Mouse (Mus musculus): ENCODE data around the gene Pdzd7. TPM values are rescaled to one million over a fixed set of nuclear protein-coding genes. Genes with fewer than 3 reads are reported as not detected.
A peak's percentile ranks its signal among the peaks of the same experiment; 100 is the strongest.

The Pdzd7 gene
- polyA plus RNA-seq, 2 experiments: 0.03 TPM; not detected in 1

GRCm38 (mm10) chr19:44997786-44998185 is 47.7 kb downstream of the Pdzd7 start:
- Histone ChIP-seq H3K4me2 (ENCODE audit: low read depth) (no peak overlapping the region), H3K9me3 (ENCODE audit: control insufficient read depth, low read length) (no peaks in the 10 kb centered on the region), H3K36me3 (replicated peaks; ENCODE audit: control insufficient read depth, insufficient read depth, low read depth) (no peaks in the 10 kb centered on the region), H3K4me3 (ENCODE audit: insufficient read depth in 1 of 2, low read depth in 2 of 2, low read length in 2 of 2) (no peak overlapping the region), H3K4me1 (replicated peaks; ENCODE audit: control insufficient read depth in 2 of 2, insufficient read depth in 2 of 2, low read length in 1 of 2) (no peaks in the 10 kb centered on the region), H3K27me3 (ENCODE audit: control insufficient read depth, insufficient read depth, low read length) (no peaks in the 10 kb centered on the region), H3K9ac (replicated peaks) (no peak overlapping the region), H3K27ac (no peak overlapping the region)
- TF ChIP-seq CTCF (IDR thresholded peaks at IDR 0.05; ENCODE audit: low read depth) (no peak), EP300 (IDR thresholded peaks at IDR 0.05; ENCODE audit: low read depth) (no peak)
- WGBS (ENCODE audit: insufficient replicate concordance): 72% methylated on average over 11 of the region's 11 CpGs
- ATAC-seq (ENCODE audit: insufficient read depth) (no peak), DNase-seq (ENCODE audit: low read depth in 3 of 3, low spot score in 3 of 3) (no peak)

GRCm38 (mm10) chr19:44992712-44993111 is 52.8 kb downstream of the Pdzd7 start:
- Histone ChIP-seq H3K4me3 (ENCODE audit: insufficient read depth in 1 of 2, low read depth in 2 of 2, low read length in 2 of 2) (no peak overlapping the region), H3K27ac (no peak overlapping the region)
- ATAC-seq (ENCODE audit: insufficient read depth): no peak

GRCm38 (mm10) chr19:44992246-44992645 is 53.3 kb downstream of the Pdzd7 start:
- no peak overlapping the region for H3K27ac ChIP-seq
- no peak for ATAC-seq (ENCODE audit: insufficient read depth)
- DNase-seq (ENCODE audit: low read depth in 3 of 3, low spot score in 3 of 3): no peak

More at GRCm38 (mm10) chr19:44992712-44993111, 52.8 kb downstream of the Pdzd7 start:
- no peak overlapping the region for H3K4me2 ChIP-seq (ENCODE audit: low read depth)
- WGBS (ENCODE audit: insufficient replicate concordance): 41% methylated on average over 7 of the region's 7 CpGs
- DNase-seq (ENCODE audit: low read depth in 3 of 3, low spot score in 3 of 3): no peak
- H3K4me1 ChIP-seq (replicated peaks; ENCODE audit: control insufficient read depth in 2 of 2, insufficient read depth in 2 of 2, low read length in 1 of 2): peaks cover 0 to 6% of the 10 kb centered on the region in 2 experiments; a peak in 1 of 4 replicates
- no peaks in the 10 kb centered on the region for H3K9me3 ChIP-seq (ENCODE audit: control insufficient read depth, low read length)
- peaks cover 19% of the 10 kb centered on the region for H3K27me3 ChIP-seq (ENCODE audit: control insufficient read depth, insufficient read depth, low read length)
- no peak for TF ChIP-seq EP300 (IDR thresholded peaks at IDR 0.05; ENCODE audit: low read depth)
- TF ChIP-seq CTCF (IDR thresholded peaks at IDR 0.05; ENCODE audit: low read depth): no peak
- no peaks in the 10 kb centered on the region for H3K36me3 ChIP-seq (replicated peaks; ENCODE audit: control insufficient read depth, insufficient read depth, low read depth)
- H3K9ac ChIP-seq (replicated peaks): no peak overlapping the region

GRCm38 (mm10) chr19:44991031-44991430 is 54.5 kb downstream of the Pdzd7 start:
- peak overlapping the region; percentile 40 for H3K4me2 ChIP-seq (ENCODE audit: low read depth)
- H3K27ac ChIP-seq: no peak overlapping the region
- H3K9ac ChIP-seq (replicated peaks): no peak overlapping the region
- ATAC-seq (ENCODE audit: insufficient read depth): peak; percentile 35; the same call in 1 of the 2 replicates
- DNase-seq (ENCODE audit: low read depth in 3 of 3, low spot score in 3 of 3): peak in 1 of 3 experiments; percentile 25
- H3K36me3 ChIP-seq (replicated peaks; ENCODE audit: control insufficient read depth, insufficient read depth, low read depth): no peaks in the 10 kb centered on the region
- peaks cover 19% of the 10 kb centered on the region for H3K27me3 ChIP-seq (ENCODE audit: control insufficient read depth, insufficient read depth, low read length)
- 53% methylated on average over 8 of the region's 8 CpGs for WGBS (ENCODE audit: insufficient replicate concordance)
- no peaks in the 10 kb centered on the region for H3K9me3 ChIP-seq (ENCODE audit: control insufficient read depth, low read length)
- H3K4me1 ChIP-seq (replicated peaks; ENCODE audit: control insufficient read depth in 2 of 2, insufficient read depth in 2 of 2, low read length in 1 of 2): peaks cover 0 to 7% of the 10 kb centered on the region in 2 experiments; a peak in 1 of 4 replicates
- H3K4me3 ChIP-seq (ENCODE audit: insufficient read depth in 1 of 2, low read depth in 2 of 2, low read length in 2 of 2): peak overlapping the region in 1 of 2 experiments; percentile 14; a peak in 1 of 4 replicates
- TF ChIP-seq CTCF (IDR thresholded peaks at IDR 0.05; ENCODE audit: low read depth) (no peak), EP300 (IDR thresholded peaks at IDR 0.05; ENCODE audit: low read depth) (no peak)

More at GRCm38 (mm10) chr19:44992246-44992645, 53.3 kb downstream of the Pdzd7 start:
- Histone ChIP-seq H3K4me3 (ENCODE audit: insufficient read depth in 1 of 2, low read depth in 2 of 2, low read length in 2 of 2) (no peak overlapping the region), H3K4me2 (ENCODE audit: low read depth) (no peak overlapping the region), H3K9ac (replicated peaks) (no peak overlapping the region), H3K9me3 (ENCODE audit: control insufficient read depth, low read length) (no peaks in the 10 kb centered on the region), H3K36me3 (replicated peaks; ENCODE audit: control insufficient read depth, insufficient read depth, low read depth) (no peaks in the 10 kb centered on the region), H3K4me1 (replicated peaks; ENCODE audit: control insufficient read depth in 2 of 2, insufficient read depth in 2 of 2, low read length in 1 of 2) (peaks cover 0 to 6% of the 10 kb centered on the region in 2 experiments; a peak in 1 of 4 replicates), H3K27me3 (ENCODE audit: control insufficient read depth, insufficient read depth, low read length) (peaks cover 19% of the 10 kb centered on the region)
- TF ChIP-seq EP300 (IDR thresholded peaks at IDR 0.05; ENCODE audit: low read depth) (no peak), CTCF (IDR thresholded peaks at IDR 0.05; ENCODE audit: low read depth) (no peak)
- WGBS (ENCODE audit: insufficient replicate concordance): 31% methylated on average over 7 of the region's 7 CpGs

- peaks cover 0 to 9% of the 10 kb centered on the region in 2 experiments; a peak in 1 of 4 replicates for H3K4me1 ChIP-seq (replicated peaks; ENCODE audit: control insufficient read depth in 2 of 2, insufficient read depth in 2 of 2, low read length in 1 of 2)
- ATAC-seq (ENCODE audit: insufficient read depth) (no peak), DNase-seq (ENCODE audit: low read depth in 3 of 3, low spot score in 3 of 3) (no peak)
- peak overlapping the region; percentile 50 to 51 for H3K4me3 ChIP-seq (ENCODE audit: insufficient read depth in 1 of 2, low read depth in 2 of 2, low read length in 2 of 2)
- no peak for TF ChIP-seq EP300 (IDR thresholded peaks at IDR 0.05; ENCODE audit: low read depth)
- TF ChIP-seq CTCF (IDR thresholded peaks at IDR 0.05; ENCODE audit: low read depth): no peak
- no peaks in the 10 kb centered on the region for H3K36me3 ChIP-seq (replicated peaks; ENCODE audit: control insufficient read depth, insufficient read depth, low read depth)
- H3K9ac ChIP-seq (replicated peaks): no peak overlapping the region; the same call in 1 of the 2 replicates
- no peaks in the 10 kb centered on the region for H3K9me3 ChIP-seq (ENCODE audit: control insufficient read depth, low read length)
- peak overlapping the region; percentile 40 for H3K4me2 ChIP-seq (ENCODE audit: low read depth)
- WGBS (ENCODE audit: insufficient replicate concordance): 11% methylated on average over 22 of the region's 22 CpGs
- peaks cover 19% of the 10 kb centered on the region for H3K27me3 ChIP-seq (ENCODE audit: control insufficient read depth, insufficient read depth, low read length)
- no peak overlapping the region for H3K27ac ChIP-seq
Observed at GRCm38 (mm10) chr19:44989567-44990495, 55.7 kb downstream of the Pdzd7 start.
